Mouse (Mus musculus) liver, postnatal 0 days (tissue): ENCODE measurements around the gene Ap1m2. TPM values are rescaled to one million over a fixed set of nuclear protein-coding genes. Genes with fewer than 3 reads are reported as not detected.

Experiments
- ATAC-seq: fragments of 200-750 bp; cut with Nextera tagmentation; 2 replicates; pipeline ENCODE4 v1.8.0; 2017; ENCODE audit warnings: mild to moderate bottlenecking, moderate library complexity
- DNase-seq: peaks from one replicate; pipeline ENCODE4 v3.0.0-alpha.2; 2016
- H3K27ac ChIP-seq: fragments of 300-500 bp; sonication (generic); 2 replicates; pipeline ENCODE4 v1.5.1; 2014; ENCODE audit warnings: antibody characterized with exemption, moderate library complexity, mild to moderate bottlenecking, low read depth
- H3K27me3 ChIP-seq: fragments of 300-500 bp; sonication (generic); 2 replicates; pipeline ENCODE4 v1.6.1; 2014; ENCODE audit warnings: low read length, control low read depth, mixed read lengths; ENCODE audit not compliant: insufficient read depth
- H3K36me3 ChIP-seq: fragments of 300-500 bp; sonication (generic); replicated peaks from 2 replicates; pipeline ENCODE4 v1.6.1; 2014; ENCODE audit warnings: mild to moderate bottlenecking, control low read depth, low read length, moderate library complexity, mixed read lengths; ENCODE audit not compliant: insufficient read depth
- H3K4me1 ChIP-seq: fragments of 300-500 bp; sonication (generic); 2 replicates; pipeline ENCODE4 v1.6.1; 2014; ENCODE audit warnings: antibody characterized with exemption, mild to moderate bottlenecking, control low read depth; ENCODE audit not compliant: insufficient read depth
- H3K4me2 ChIP-seq: fragments of 300-500 bp; sonication (generic); 2 replicates; pipeline ENCODE4 v1.6.1; 2014; ENCODE audit warnings: low read depth, mild to moderate bottlenecking, low read length, moderate library complexity, mixed read lengths
- H3K4me3 ChIP-seq: fragments of 300-500 bp; sonication (generic); 2 replicates; pipeline ENCODE4 v1.5.1; 2014; ENCODE audit warnings: low read depth, low read length
- H3K9ac ChIP-seq: fragments of 300-500 bp; sonication (generic); replicated peaks from 2 replicates; pipeline ENCODE4 v1.6.1; 2014; ENCODE audit warnings: mild to moderate bottlenecking, moderate library complexity
- H3K9me3 ChIP-seq: fragments of 300-500 bp; sonication (generic); 2 replicates; pipeline ENCODE4 v1.6.1; 2016; ENCODE audit warnings: mild to moderate bottlenecking, control low read depth, low read length, mixed read lengths
- CTCF ChIP-seq: sonication (generic); IDR thresholded peaks from 2 replicates; pipeline ENCODE4 v1.5.1; 2016; ENCODE audit warnings: antibody characterized with exemption, low read depth
- EP300 ChIP-seq: IDR thresholded peaks from 2 replicates; pipeline ENCODE4 v1.6.1; 2016; ENCODE audit warnings: antibody characterized with exemption, low read depth, mild to moderate bottlenecking
- WGBS: fragments of 180-500 bp; shearing (Covaris S2); extraction: QIAGEN DNeasy Blood & Tissue Kit; methylation state at CpG from one replicate; pipeline ENCODE4 v1.1.7; 2014; ENCODE audit not compliant: insufficient replicate concordance; 5-methylcytosine and 5-hydroxymethylcytosine counted together
- polyA plus RNA-seq: library from polyadenylated mRNA; unstranded; fragments of >200 nt; fragmentation: Nextera tagmentation; extraction: Ambion mirVana; gene quantifications from 2 replicates; pipeline ENCODE4 v1.2.1, GENCODE M21; 2015

The Ap1m2 gene
- polyA plus RNA-seq, 1 experiment from 2014 or later = 0.54 TPM

- Histone ChIP-seq H3K27me3 (no peaks in the 10 kb centered on the region), H3K27ac (no peak overlapping the region), H3K9ac (no peak overlapping the region), H3K4me3 (no peak overlapping the region), H3K9me3 (no peaks in the 10 kb centered on the region), H3K4me1 (peaks cover 11% of the 10 kb centered on the region), H3K4me2 (no peak overlapping the region), H3K36me3 (peaks cover 5% of the 10 kb centered on the region; the same call in 1 of the 2 replicates)
- TF ChIP-seq CTCF (no peak), EP300 (no peak)
- no peak for ATAC-seq
- DNase-seq = no peak
- WGBS = 85% methylated on average over 8 of the region's 8 CpGs
Observed at GRCm38 (mm10) chr9:21336491-21336890, 24.4 kb upstream of the Ap1m2 start.

GRCm38 (mm10) chr9:21335391-21335790 lies 23.3 kb upstream of the Ap1m2 start:
- H3K27ac ChIP-seq = no peak overlapping the region
- DNase-seq (no peak), ATAC-seq (no peak)
- peaks cover 3% of the 10 kb centered on the region; the same call in 1 of the 2 replicates for H3K36me3 ChIP-seq
- H3K9ac ChIP-seq = no peak overlapping the region
- H3K9me3 ChIP-seq = no peaks in the 10 kb centered on the region
- 68% methylated on average over 4 of the region's 4 CpGs for WGBS
- TF ChIP-seq CTCF (no peak), EP300 (no peak)
- H3K27me3 ChIP-seq = no peaks in the 10 kb centered on the region
- peaks cover 11% of the 10 kb centered on the region for H3K4me1 ChIP-seq
- no peak overlapping the region for H3K4me3 ChIP-seq
- no peak overlapping the region for H3K4me2 ChIP-seq

GRCm38 (mm10) chr9:21334747-21335146 lies 22.6 kb upstream of the Ap1m2 start:
- H3K27me3 ChIP-seq = no peaks in the 10 kb centered on the region
- TF ChIP-seq CTCF (no peak), EP300 (no peak)
- DNase-seq (no peak), ATAC-seq (no peak)
- peaks cover 16% of the 10 kb centered on the region for H3K4me1 ChIP-seq
- H3K4me2 ChIP-seq = no peak overlapping the region
- no peak overlapping the region for H3K9ac ChIP-seq
- H3K27ac ChIP-seq = no peak overlapping the region
- no peak overlapping the region for H3K4me3 ChIP-seq
- no peaks in the 10 kb centered on the region for H3K9me3 ChIP-seq
- H3K36me3 ChIP-seq = no peaks in the 10 kb centered on the region

GRCm38 (mm10) chr9:21333523-21333922 lies 21.4 kb upstream of the Ap1m2 start:
- ATAC-seq = no peak
- WGBS = 77% methylated on average over 1 of the region's 1 CpGs
- Histone ChIP-seq H3K4me1 (peaks cover 22% of the 10 kb centered on the region), H3K4me2 (no peak overlapping the region), H3K9ac (no peak overlapping the region), H3K4me3 (no peak overlapping the region), H3K27me3 (no peaks in the 10 kb centered on the region), H3K27ac (no peak overlapping the region), H3K36me3 (no peaks in the 10 kb centered on the region), H3K9me3 (no peaks in the 10 kb centered on the region)
- TF ChIP-seq EP300 = no peak
- no peak for TF ChIP-seq CTCF
- DNase-seq = no peak

- peak overlapping the region; percentile 22; the same call in 1 of the 2 replicates for H3K27ac ChIP-seq
- no peak overlapping the region for H3K4me3 ChIP-seq
- no peaks in the 10 kb centered on the region for H3K9me3 ChIP-seq
- H3K4me1 ChIP-seq = peaks cover 32% of the 10 kb centered on the region
- no peaks in the 10 kb centered on the region for H3K27me3 ChIP-seq
- 41% methylated on average over 9 of the region's 9 CpGs for WGBS
- no peak overlapping the region for H3K9ac ChIP-seq
- TF ChIP-seq CTCF = no peak
- TF ChIP-seq EP300 = no peak
- ATAC-seq = no peak
- no peak for DNase-seq
- H3K36me3 ChIP-seq = no peaks in the 10 kb centered on the region
- H3K4me2 ChIP-seq = no peak overlapping the region
Observed at GRCm38 (mm10) chr9:21332161-21333061, 20.3 kb upstream of the Ap1m2 start.

- Histone ChIP-seq H3K36me3 (no peaks in the 10 kb centered on the region), H3K9me3 (no peaks in the 10 kb centered on the region), H3K27me3 (no peaks in the 10 kb centered on the region), H3K9ac (no peak overlapping the region), H3K4me3 (no peak overlapping the region), H3K4me2 (no peak overlapping the region), H3K4me1 (peaks cover 32% of the 10 kb centered on the region), H3K27ac (no peak overlapping the region)
- TF ChIP-seq CTCF (no peak), EP300 (no peak)
- DNase-seq = no peak
- 54% methylated on average over 12 of the region's 12 CpGs for WGBS
- no peak for ATAC-seq
Observed at GRCm38 (mm10) chr9:21331365-21332140, 19.4 kb upstream of the Ap1m2 start.
